Mouse (Mus musculus): ENCODE measurements around the gene Hspa4. TPM values are rescaled to one million over a fixed set of nuclear protein-coding genes. Genes with fewer than 3 reads are reported as not detected.

Gene Hspa4
- polyA plus RNA-seq, 1 experiment from 2014 or later = 43.2 TPM

- Histone ChIP-seq H3K9me3 (no peaks in the 10 kb centered on the region; the same call in 1 of the 2 replicates), H3K27ac (no peak overlapping the region), H3K4me2 (no peak overlapping the region), H3K27me3 (replicated peaks) (no peaks in the 10 kb centered on the region), H3K9ac (no peak overlapping the region), H3K36me3 (replicated peaks) (no peaks in the 10 kb centered on the region), H3K4me3 (no peak overlapping the region), H3K4me1 (no peaks in the 10 kb centered on the region)
- ATAC-seq (replicated peaks) = no peak
- WGBS = 76% methylated on average over 5 of the region's 5 CpGs
These were observed 68.4 kb downstream of the Hspa4 start for GRCm38 (mm10) chr11:53231836-53232235.

DNA sequence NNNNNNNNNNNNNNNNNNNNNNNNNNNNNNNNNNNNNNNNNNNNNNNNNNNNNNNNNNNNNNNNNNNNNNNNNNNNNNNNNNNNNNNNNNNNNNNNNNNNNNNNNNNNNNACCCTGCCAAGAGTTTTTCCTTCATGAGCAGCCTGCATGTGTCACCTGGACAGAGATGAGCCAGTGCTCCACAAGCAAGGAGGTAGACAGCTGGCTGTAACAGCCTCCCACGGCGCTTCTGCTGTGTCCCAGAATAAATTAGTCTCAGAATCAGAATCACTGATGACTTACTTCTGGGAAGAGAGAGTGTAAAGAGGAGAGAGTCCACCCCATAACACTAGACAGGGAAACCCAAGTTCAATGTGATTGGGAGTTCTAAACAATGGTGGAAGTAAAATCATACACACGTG lies 71.2 kb downstream of the Hspa4 start:
- Histone ChIP-seq H3K27me3 (replicated peaks) (no peaks in the 10 kb centered on the region), H3K4me3 (no peak overlapping the region), H3K27ac (no peak overlapping the region), H3K9me3 (no peaks in the 10 kb centered on the region), H3K9ac (no peak overlapping the region), H3K4me2 (no peak overlapping the region), H3K4me1 (no peaks in the 10 kb centered on the region), H3K36me3 (replicated peaks) (no peaks in the 10 kb centered on the region)
- WGBS = 85% methylated on average over 3 of the region's 3 CpGs
- ATAC-seq (replicated peaks) = no peak

DNA sequence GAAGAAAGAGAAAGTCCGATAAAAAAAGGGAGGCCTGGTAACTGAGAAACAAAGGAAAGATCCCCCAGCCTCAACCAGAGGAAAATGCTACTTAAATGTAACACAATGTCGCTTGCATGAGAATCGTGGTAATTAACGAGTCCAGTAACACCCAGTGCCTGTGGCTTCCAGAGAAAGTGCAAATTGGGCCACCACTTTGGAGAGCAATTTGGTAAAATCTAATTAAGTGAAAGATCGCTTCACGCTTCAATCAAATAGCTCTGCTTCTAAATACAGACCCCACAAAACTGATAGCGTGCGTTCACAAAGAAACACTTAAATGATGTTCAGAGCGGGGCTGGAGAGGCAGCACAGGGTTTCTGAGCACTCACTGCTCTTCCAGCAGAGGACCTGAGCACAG lies 89.4 kb downstream of the Hspa4 start:
- Histone ChIP-seq H3K4me1 (no peaks in the 10 kb centered on the region), H3K27me3 (replicated peaks) (no peaks in the 10 kb centered on the region), H3K9ac (no peak overlapping the region), H3K4me2 (no peak overlapping the region), H3K27ac (no peak overlapping the region), H3K9me3 (no peaks in the 10 kb centered on the region), H3K4me3 (no peak overlapping the region), H3K36me3 (replicated peaks) (no peaks in the 10 kb centered on the region)
- no peak for ATAC-seq (replicated peaks)
- WGBS = 70% methylated on average over 9 of the region's 9 CpGs

Other genes with a start within 250 kb of the Hspa4 start
- gene Zcchc10, start 24.2 kb upstream of the Hspa4 start, polyA plus RNA-seq (2015; fragmentation: Nextera tagmentation; extraction: Ambion mirVana) = 12.1 and 13.3 TPM in 2 replicates
- 54.3 and 72.6 TPM in 2 replicates for gene Aff4, start 50.4 kb upstream of the Hspa4 start, polyA plus RNA-seq (2015; fragmentation: Nextera tagmentation; extraction: Ambion mirVana)
- gene Leap2, start 122.7 kb upstream of the Hspa4 start, polyA plus RNA-seq (2015; fragmentation: Nextera tagmentation; extraction: Ambion mirVana) = 0.35 TPM in 1 of 2 replicates, not detected in the other
- 645 and 649 TPM in 2 replicates for gene Uqcrq, start 130.4 kb upstream of the Hspa4 start, polyA plus RNA-seq (2015; fragmentation: Nextera tagmentation; extraction: Ambion mirVana)
- 3.5 and 4.0 TPM in 2 replicates for gene Gdf9, start 130.6 kb upstream of the Hspa4 start, polyA plus RNA-seq (2015; fragmentation: Nextera tagmentation; extraction: Ambion mirVana)
- 0.09 TPM in 1 of 2 replicates, not detected in the other for gene Gm10447, start 156.7 kb upstream of the Hspa4 start, polyA plus RNA-seq (2015; fragmentation: Nextera tagmentation; extraction: Ambion mirVana)
- 3.5 and 3.7 TPM in 2 replicates for gene Shroom1, start 156.7 kb upstream of the Hspa4 start, polyA plus RNA-seq (2015; fragmentation: Nextera tagmentation; extraction: Ambion mirVana)
- gene Gm9837, start 170.0 kb upstream of the Hspa4 start, polyA plus RNA-seq (2015; fragmentation: Nextera tagmentation; extraction: Ambion mirVana) = not detected in 2 replicates
- gene Gm9945, start 179.7 kb upstream of the Hspa4 start, polyA plus RNA-seq (2015; fragmentation: Nextera tagmentation; extraction: Ambion mirVana) = 0.39 TPM in 1 of 2 replicates, not detected in the other
- 0.99 and 1.1 TPM in 2 replicates for gene Sowaha, start 179.8 kb upstream of the Hspa4 start, polyA plus RNA-seq (2015; fragmentation: Nextera tagmentation; extraction: Ambion mirVana)
- 18.4 TPM in 2 replicates for gene Sept8, start 218.8 kb upstream of the Hspa4 start, polyA plus RNA-seq (2015; fragmentation: Nextera tagmentation; extraction: Ambion mirVana)

All from midbrain, embryonic 15.5 days (tissue).